Mouse (Mus musculus): Measurements from ENCODE around the gene Gm29094.
A peak's percentile ranks its signal among the peaks of the same experiment; 100 is the strongest.
"Not testable (repeated sequence)": the region's sequence is repeated elsewhere in the genome, so short reads cannot be mapped to it uniquely, and the experiment has no call there.

Gene Gm29094

GRCm38 (mm10) chr9:89198969-89199416 is at the start of gene Gm29094, which contains the start of gene Bcl2a1b:
Gene Gm29094, plus strand, starts transcription at chr9:89199379.
Gene Bcl2a1b, plus strand, starts transcription at chr9:89199209.
- DNase-seq: peak; percentile 37

- DNase-seq: not testable (repeated sequence)
These were observed 26.6 kb upstream of the Gm29094 start for GRCm38 (mm10) chr9:89172539-89172938.

- peak; percentile 86 for DNase-seq
These were observed 20.3 kb upstream of the Gm29094 start for GRCm38 (mm10) chr9:89178833-89179232.

- not testable (repeated sequence) for DNase-seq
These were observed 19.7 kb upstream of the Gm29094 start for GRCm38 (mm10) chr9:89179469-89179868.

- not testable (repeated sequence) for DNase-seq
These were observed 12.2 kb upstream of the Gm29094 start for GRCm38 (mm10) chr9:89187006-89187405.

GRCm38 (mm10) chr9:89195483-89195882 is 3.7 kb upstream of the Gm29094 start:
- DNase-seq: not testable (repeated sequence)

- peak; percentile 72 for DNase-seq
These were observed 1.7 kb upstream of the Gm29094 start for GRCm38 (mm10) chr9:89197509-89197908.

GRCm38 (mm10) chr9:89198349-89198748 is 830 bp upstream of the Gm29094 start:
- not testable (repeated sequence) for DNase-seq

- not testable (repeated sequence) for DNase-seq
These were observed 3.1 kb downstream of the Gm29094 start for GRCm38 (mm10) chr9:89202256-89202655.

GRCm38 (mm10) chr9:89208939-89209338 is 9.8 kb downstream of the Gm29094 start:
- not testable (repeated sequence) for DNase-seq

GRCm38 (mm10) chr9:89210353-89211064 is 11.3 kb downstream of the Gm29094 start, which contains the start of gene Mthfs:
Gene Mthfs, plus strand, starts transcription at chr9:89210676.
- DNase-seq: not testable (repeated sequence)

GRCm38 (mm10) chr9:89211065-89211858 is 12.1 kb downstream of the Gm29094 start:
- peak; percentile 81 for DNase-seq

GRCm38 (mm10) chr9:89212428-89212827 is 13.2 kb downstream of the Gm29094 start:
- peak; percentile 40 for DNase-seq

- DNase-seq: not testable (repeated sequence)
These were observed 19.0 kb downstream of the Gm29094 start for GRCm38 (mm10) chr9:89218174-89218573.

GRCm38 (mm10) chr9:89219668-89220067 is 20.5 kb downstream of the Gm29094 start:
- not testable (repeated sequence) for DNase-seq

GRCm38 (mm10) chr9:89220704-89221287 is 21.6 kb downstream of the Gm29094 start:
- DNase-seq: not testable (repeated sequence)

- no peak for DNase-seq
These were observed 26.9 kb downstream of the Gm29094 start for GRCm38 (mm10) chr9:89226071-89226470.

- DNase-seq: no peak
These were observed 28.9 kb downstream of the Gm29094 start for GRCm38 (mm10) chr9:89228122-89228521.

GRCm38 (mm10) chr9:89230897-89231497 is 31.8 kb downstream of the Gm29094 start:
- DNase-seq: peak; percentile 47

GRCm38 (mm10) chr9:89237131-89237530 is 38.0 kb downstream of the Gm29094 start:
- not testable (repeated sequence) for DNase-seq

- DNase-seq: not testable (repeated sequence)
These were observed 39.9 kb downstream of the Gm29094 start for GRCm38 (mm10) chr9:89238976-89239505.

GRCm38 (mm10) chr9:89240516-89241019 is 41.4 kb downstream of the Gm29094 start:
- not testable (repeated sequence) for DNase-seq
